In the genomic region with DNA sequence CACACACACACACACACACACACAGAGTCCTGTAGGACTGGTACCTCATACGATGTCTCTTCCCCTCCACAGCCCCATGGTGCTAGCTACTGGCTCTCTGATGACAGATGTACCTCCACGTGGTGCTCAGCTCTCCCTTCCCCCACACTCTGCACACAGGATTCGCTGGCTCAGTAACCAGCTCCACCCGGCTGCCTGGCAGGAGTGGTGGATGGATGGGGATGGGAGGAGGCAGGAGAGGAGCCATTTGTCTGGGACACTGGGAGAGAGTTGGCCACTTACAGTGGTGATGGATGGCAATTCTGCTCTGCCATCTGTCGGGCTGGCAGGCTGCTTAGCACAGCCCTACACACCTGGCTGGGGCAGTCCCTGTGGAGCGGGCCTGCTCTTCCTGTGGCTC, we compare ENCODE assay signal across 9 mouse cellular contexts.
DNase-seq lines count a peak whose midpoint lies in the region; ATAC-seq lines count a peak whose summit lies in the region.
"Had no signal": no experiment of that assay in that cellular context is flagged by ENCODE, and none has a peak within 500 bp of the region (broad histone marks: within the 10 kb centered on the region; RNA-seq: fewer than 3 reads in every experiment).

No protein-coding gene starts in this region.

- WGBS in embryonic facial prominence, embryonic 12.5 days: 28% methylated on average over 6 of the region's 6 CpGs
- 39% methylated on average over 6 of the region's 6 CpGs for WGBS in embryonic facial prominence, embryonic 10.5 days
- 29% methylated on average over 6 of the region's 6 CpGs for WGBS in forebrain, embryonic 12.5 days

- H3K27me3 ChIP-seq in embryonic facial prominence, embryonic 12.5 days: no peaks in the 10 kb centered on the region; the same call in 1 of the 2 replicates
- peaks cover 22% of the 10 kb centered on the region for H3K27me3 ChIP-seq in embryonic facial prominence, embryonic 10.5 days (replicated peaks; ENCODE audit: low read depth, poor library complexity, severe bottlenecking)
- H3K27me3 ChIP-seq in forebrain, embryonic 12.5 days: peaks cover 73% of the 10 kb centered on the region

- no peak overlapping the region for H3K9ac ChIP-seq in embryonic facial prominence, embryonic 12.5 days
- H3K9ac ChIP-seq in forebrain, embryonic 12.5 days: no peak overlapping the region
- H3K9ac ChIP-seq: limb, embryonic 12.5 days had no signal

- no peak overlapping the region for H3K4me3 ChIP-seq in embryonic facial prominence, embryonic 12.5 days
- H3K4me3 ChIP-seq in embryonic facial prominence, embryonic 10.5 days: no peak overlapping the region
- no peak overlapping the region for H3K4me3 ChIP-seq in forebrain, embryonic 12.5 days (replicated peaks)
- H3K4me3 ChIP-seq: limb, embryonic 12.5 days had no signal

- no peak overlapping the region for H3K4me2 ChIP-seq in embryonic facial prominence, embryonic 12.5 days (replicated peaks)
- no peak overlapping the region for H3K4me2 ChIP-seq in forebrain, embryonic 12.5 days
- H3K4me2 ChIP-seq: limb, embryonic 12.5 days had no signal

- H3K9me3 ChIP-seq in embryonic facial prominence, embryonic 12.5 days: no peaks in the 10 kb centered on the region
- no peaks in the 10 kb centered on the region for H3K9me3 ChIP-seq in embryonic facial prominence, embryonic 10.5 days
- H3K9me3 ChIP-seq in forebrain, embryonic 12.5 days: no peaks in the 10 kb centered on the region
- H3K9me3 ChIP-seq: limb, embryonic 12.5 days had no signal

- H3K36me3 ChIP-seq in embryonic facial prominence, embryonic 12.5 days: no peaks in the 10 kb centered on the region
- no peaks in the 10 kb centered on the region for H3K36me3 ChIP-seq in embryonic facial prominence, embryonic 10.5 days (replicated peaks)
- no peaks in the 10 kb centered on the region for H3K36me3 ChIP-seq in forebrain, embryonic 12.5 days (replicated peaks)
- H3K36me3 ChIP-seq: limb, embryonic 12.5 days had no signal

- no peaks in the 10 kb centered on the region for H3K4me1 ChIP-seq in embryonic facial prominence, embryonic 12.5 days
- H3K4me1 ChIP-seq in embryonic facial prominence, embryonic 10.5 days: peaks cover 18% of the 10 kb centered on the region
- peaks cover 37% of the 10 kb centered on the region for H3K4me1 ChIP-seq in forebrain, embryonic 12.5 days
- H3K4me1 ChIP-seq: limb, embryonic 12.5 days had no signal

- peak; percentile 74 for ATAC-seq in embryonic facial prominence, embryonic 12.5 days (ENCODE audit: insufficient number of reproducible peaks, insufficient read depth, low FRiP score, low TSS enrichment)
- peak; percentile 75 for ATAC-seq in forebrain, embryonic 12.5 days (ENCODE audit: low FRiP score)
- ATAC-seq in erythroid progenitor cell, adult 5-6 weeks (replicated peaks; ENCODE audit: low FRiP score, poor library complexity, severe bottlenecking): no peak

- no peak for DNase-seq in embryonic facial prominence, embryonic 10.5 days (ENCODE audit: low spot score)
- peak; percentile 70 to 82 for DNase-seq in layer of hippocampus, postnatal 14 days (ENCODE audit: low spot score in 2 of 2)
- DNase-seq in retina, postnatal 1 day: peak; percentile 51
- DNase-seq in liver: no peak
- DNase-seq in kidney, adult 8-10 months: no peak

- no peak overlapping the region for H3K27ac ChIP-seq in embryonic facial prominence, embryonic 12.5 days
- no peak overlapping the region for H3K27ac ChIP-seq in embryonic facial prominence, embryonic 10.5 days (replicated peaks)
- H3K27ac ChIP-seq in forebrain, embryonic 12.5 days: 0 out of 2 replicates have a peak overlapping the region, but pooled peaks have one; percentile 27
- H3K27ac ChIP-seq: limb, embryonic 12.5 days had no signal

Comparison
In these comparisons a context has a peak if more than half of its experiments do, and no peak if none do; other contexts are left out.
1. DNase-seq: peak in layer of hippocampus, postnatal 14 days (2 of 2) and retina, postnatal 1 day (single experiment); none in embryonic facial prominence, embryonic 10.5 days (single experiment), liver (single experiment) and kidney, adult 8-10 months (0 of 2).